In the genomic region with DNA sequence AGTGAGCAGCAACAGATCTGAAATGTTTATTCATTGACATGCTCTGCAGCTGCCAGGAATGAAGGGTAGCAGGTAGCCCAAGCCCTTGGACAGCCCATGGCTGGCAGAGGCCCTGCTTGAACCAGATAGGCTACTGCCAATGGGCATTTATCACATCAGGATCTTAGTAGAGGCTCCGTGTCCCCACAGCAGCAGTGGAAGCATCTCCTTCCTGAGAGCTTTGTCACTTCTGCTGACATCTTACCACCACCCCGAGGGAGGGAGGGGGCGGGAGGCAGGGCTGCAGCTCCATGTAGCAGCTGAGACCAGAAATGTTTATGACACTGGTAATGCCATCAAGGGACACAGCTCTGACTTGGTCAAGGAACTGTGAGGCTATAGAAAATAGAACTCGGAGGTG, we compare ENCODE assay signal across 9 mouse cellular contexts. TPM values are rescaled to one million over a fixed set of nuclear protein-coding genes. Genes with fewer than 3 reads are reported as not detected.
DNase-seq lines count a peak whose midpoint lies in the region; ATAC-seq lines count a peak whose summit lies in the region.
"Had no signal": no experiment of that assay in that cellular context is flagged by ENCODE, and none has a peak within 500 bp of the region (broad histone marks: within the 10 kb centered on the region; RNA-seq: fewer than 3 reads in every experiment).

No protein-coding gene starts in this region.

- no peak overlapping the region for H3K4me2 ChIP-seq in embryonic facial prominence, embryonic 12.5 days (replicated peaks)
- H3K4me2 ChIP-seq in midbrain, embryonic 14.5 days (ENCODE audit: low read length), result no peak overlapping the region

- no peak overlapping the region for H3K4me3 ChIP-seq in embryonic facial prominence, embryonic 12.5 days
- H3K4me3 ChIP-seq in midbrain, embryonic 14.5 days (replicated peaks; ENCODE audit: low read depth, low read length), result no peak overlapping the region

- peaks cover 9% of the 10 kb centered on the region; the same call in 1 of the 2 replicates for H3K36me3 ChIP-seq in embryonic facial prominence, embryonic 12.5 days
- peaks cover 7% of the 10 kb centered on the region for H3K36me3 ChIP-seq in midbrain, embryonic 14.5 days (ENCODE audit: control insufficient read depth, insufficient read depth, low read length)

- H3K9me3 ChIP-seq in embryonic facial prominence, embryonic 12.5 days, result no peaks in the 10 kb centered on the region
- no peaks in the 10 kb centered on the region for H3K9me3 ChIP-seq in midbrain, embryonic 14.5 days (ENCODE audit: control insufficient read depth, low read length)

- peak; percentile 74 for DNase-seq in CD4-positive, CD25-positive, alpha-beta regulatory T cell, adult 2 months (ENCODE audit: low read depth, low spot score)
- DNase-seq in kidney, adult 9 months, result peak; percentile 35
- no peak for DNase-seq in kidney, postnatal 36 days
- no peak for DNase-seq in midbrain, embryonic 14.5 days
- DNase-seq in left cerebral cortex, adult 8-10 months (ENCODE audit: low spot score in 2 of 2), result no peak
- DNase-seq in frontal cortex, postnatal 10 days (ENCODE audit: low spot score in 2 of 2), result no peak

- H3K27me3 ChIP-seq in embryonic facial prominence, embryonic 12.5 days, result peaks cover 28% of the 10 kb centered on the region
- H3K27me3 ChIP-seq in midbrain, embryonic 14.5 days (ENCODE audit: control insufficient read depth, insufficient read depth, low read length), result peaks cover 19% of the 10 kb centered on the region

- H3K4me1 ChIP-seq in embryonic facial prominence, embryonic 12.5 days, result peaks cover 28% of the 10 kb centered on the region
- peaks cover 20% of the 10 kb centered on the region for H3K4me1 ChIP-seq in midbrain, embryonic 14.5 days (ENCODE audit: control insufficient read depth, insufficient read depth, low read length)

- WGBS in embryonic facial prominence, embryonic 12.5 days, result 85% methylated on average over 4 of the region's 4 CpGs
- 98% methylated on average over 4 of the region's 4 CpGs for WGBS in midbrain, embryonic 14.5 days

- no peak for ATAC-seq in CD4-positive, CD25-positive, alpha-beta regulatory T cell, adult 4 months
- ATAC-seq in embryonic facial prominence, embryonic 12.5 days (ENCODE audit: insufficient number of reproducible peaks, insufficient read depth, low FRiP score, low TSS enrichment), result no peak
- no peak for ATAC-seq in midbrain, embryonic 14.5 days (ENCODE audit: low FRiP score, low TSS enrichment)

- peak overlapping the region; percentile 95 for H3K27ac ChIP-seq in embryonic facial prominence, embryonic 12.5 days
- no peak overlapping the region for H3K27ac ChIP-seq in midbrain, embryonic 14.5 days (replicated peaks; ENCODE audit: low read depth, low read length)

- no peak overlapping the region for H3K9ac ChIP-seq in embryonic facial prominence, embryonic 12.5 days
- H3K9ac ChIP-seq in midbrain, embryonic 14.5 days (replicated peaks; ENCODE audit: low read length), result peak overlapping the region; percentile 57; the same call in 1 of the 2 replicates

RNA-seq across cellular contexts. Expression of a gene that starts 6.9 kb away (rescaled TPM):
- polyA plus RNA-seq in CD4-positive, CD25-positive, alpha-beta regulatory T cell, adult 4 months (2017; shearing (Covaris generic)), result 100 to 1,000 TPM; 745 to 823 TPM
- 1.9 and 2.3 TPM in 2 replicates for polyA plus RNA-seq in embryonic facial prominence, embryonic 12.5 days (2016; fragmentation: Nextera tagmentation; extraction: Ambion mirVana)
- 1.4 and 2.4 TPM in 2 replicates for polyA plus RNA-seq in midbrain, embryonic 14.5 days (2014; fragmentation: Nextera tagmentation; extraction: Ambion mirVana)
- not detected for total RNA-seq in left cerebral cortex, adult 8-10 months (2022)
- total RNA-seq: gastrocnemius, postnatal 25 days had no signal

RNA-seq across cellular contexts. Expression of a gene that starts 19.2 kb away (rescaled TPM):
- polyA plus RNA-seq in CD4-positive, CD25-positive, alpha-beta regulatory T cell, adult 4 months (2017; shearing (Covaris generic)), result 1,000 to 10,000 TPM; 1,065 to 1,393 TPM
- polyA plus RNA-seq in embryonic facial prominence, embryonic 12.5 days (2016; fragmentation: Nextera tagmentation; extraction: Ambion mirVana), result 0.70 and 1.1 TPM in 2 replicates
- 0.47 and 0.49 TPM in 2 replicates for polyA plus RNA-seq in midbrain, embryonic 14.5 days (2014; fragmentation: Nextera tagmentation; extraction: Ambion mirVana)
- 1 to 10 TPM in 3 of 4 experiments, under 1 TPM in 1; 0.91 to 3.5 (median 1.5) TPM for total RNA-seq in left cerebral cortex, adult 8-10 months (2022)

RNA-seq across cellular contexts. Expression of a gene that starts 26.4 kb away (rescaled TPM):
- under 1 TPM; 0.35 to 0.81 TPM for polyA plus RNA-seq in CD4-positive, CD25-positive, alpha-beta regulatory T cell, adult 4 months (2017; shearing (Covaris generic))
- polyA plus RNA-seq in embryonic facial prominence, embryonic 12.5 days (2016; fragmentation: Nextera tagmentation; extraction: Ambion mirVana), result 1.0 and 1.5 TPM in 2 replicates
- polyA plus RNA-seq in midbrain, embryonic 14.5 days (2014; fragmentation: Nextera tagmentation; extraction: Ambion mirVana), result 0.28 TPM in 1 of 2 replicates, not detected in the other
- under 1 TPM; 0.30 to 0.64 (median 0.44) TPM for total RNA-seq in left cerebral cortex, adult 8-10 months (2022)
- total RNA-seq: gastrocnemius, postnatal 25 days had no signal

RNA-seq across cellular contexts. Expression of a gene that starts 40.2 kb away (rescaled TPM):
- 100 to 1,000 TPM; 528 to 589 TPM for polyA plus RNA-seq in CD4-positive, CD25-positive, alpha-beta regulatory T cell, adult 4 months (2017; shearing (Covaris generic))
- polyA plus RNA-seq in embryonic facial prominence, embryonic 12.5 days (2016; fragmentation: Nextera tagmentation; extraction: Ambion mirVana), result 141 and 143 TPM in 2 replicates
- polyA plus RNA-seq in midbrain, embryonic 14.5 days (2014; fragmentation: Nextera tagmentation; extraction: Ambion mirVana), result 105 and 112 TPM in 2 replicates
- 100 to 1,000 TPM; 206 to 235 (median 221) TPM for total RNA-seq in left cerebral cortex, adult 8-10 months (2022)

RNA-seq across cellular contexts. Expression of a gene that starts 40.4 kb away (rescaled TPM):
- polyA plus RNA-seq in CD4-positive, CD25-positive, alpha-beta regulatory T cell, adult 4 months (2017; shearing (Covaris generic)), result 1 to 10 TPM in 1 of 2 experiments, under 1 TPM in 1; 0.92 to 1.3 TPM
- polyA plus RNA-seq in embryonic facial prominence, embryonic 12.5 days (2016; fragmentation: Nextera tagmentation; extraction: Ambion mirVana), result 18.4 and 20.3 TPM in 2 replicates
- 36.3 and 38.7 TPM in 2 replicates for polyA plus RNA-seq in midbrain, embryonic 14.5 days (2014; fragmentation: Nextera tagmentation; extraction: Ambion mirVana)
- 10 to 100 TPM in 2 of 4 experiments, 1 to 10 TPM in 2; 9.3 to 12.6 (median 10.5) TPM for total RNA-seq in left cerebral cortex, adult 8-10 months (2022)

Comparison
In these comparisons a context has a peak if more than half of its experiments do, and no peak if none do; other contexts are left out.
1. DNase-seq: peak in CD4-positive, CD25-positive, alpha-beta regulatory T cell, adult 2 months (single experiment) and kidney, adult 9 months (single experiment); none in kidney, postnatal 36 days (0 of 2), midbrain, embryonic 14.5 days (single experiment), left cerebral cortex, adult 8-10 months (0 of 2) and frontal cortex, postnatal 10 days (0 of 2).
2. RNA of a gene that starts 6.9 kb away (polyA plus RNA-seq): 745 to 823 TPM in CD4-positive, CD25-positive, alpha-beta regulatory T cell, adult 4 months; 1.9 to 2.3 TPM in embryonic facial prominence, embryonic 12.5 days and 1.4 to 2.4 TPM in midbrain, embryonic 14.5 days; every median in the first group is over 100 times any median in the second.
3. RNA of a gene that starts 19.2 kb away (polyA plus RNA-seq): 1,065 to 1,393 TPM in CD4-positive, CD25-positive, alpha-beta regulatory T cell, adult 4 months; 0.70 to 1.1 TPM in embryonic facial prominence, embryonic 12.5 days and 0.47 to 0.49 TPM in midbrain, embryonic 14.5 days; every median in the first group is over 100 times any median in the second.